Comparison of ENCODE assay signal across 9 mouse cellular contexts in the genomic region with DNA sequence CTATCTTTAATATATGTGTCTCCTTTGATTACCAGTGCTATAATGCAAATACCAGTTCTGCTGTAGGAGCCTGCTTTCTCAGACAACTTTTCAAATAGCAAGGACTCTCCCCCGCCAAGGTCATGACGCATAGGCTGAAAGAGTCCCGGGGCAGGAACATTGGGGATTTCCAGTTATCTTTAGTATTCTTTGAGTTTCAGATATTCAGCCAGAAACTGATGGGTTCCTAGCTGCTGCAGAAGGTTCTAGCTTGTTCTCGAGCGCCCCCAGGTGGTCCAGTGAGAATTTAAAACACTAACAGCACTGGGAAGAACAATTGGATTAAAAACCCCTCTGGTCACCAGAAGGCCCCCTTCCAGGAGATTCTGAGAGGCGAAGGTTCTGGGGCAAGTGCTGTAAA. TPM values are rescaled to one million over a fixed set of nuclear protein-coding genes. Genes with fewer than 3 reads are reported as not detected.
A peak's percentile ranks its signal among the peaks of the same experiment; 100 is the strongest.
DNase-seq lines count a peak whose midpoint lies in the region; ATAC-seq and TF ChIP-seq lines count a peak whose summit lies in the region.
"Had no signal": no experiment of that assay in that cellular context is flagged by ENCODE, and none has a peak within 500 bp of the region (broad histone marks: within the 10 kb centered on the region; RNA-seq: fewer than 3 reads in every experiment).

No protein-coding gene starts in this region.

- intact Hi-C loops in gastrocnemius, adult 2 months (cut with DNase I), result no loop called here
- intact Hi-C loops in left cerebral cortex, postnatal 10 days (cut with DNase I), result no loop called here

- no peak overlapping the region for H3K27ac ChIP-seq in kidney, embryonic 15.5 days
- H3K27ac ChIP-seq in gastrocnemius, adult 2 months, result no peak overlapping the region
- H3K27ac ChIP-seq: midbrain, embryonic 12.5 days had no signal

- peak; percentile 71 for TF ChIP-seq CTCF in gastrocnemius, adult 2 months (IDR thresholded peaks at IDR 0.05)

- whole genome bisulfite sequencing in kidney, embryonic 15.5 days, result 37% methylated on average over 6 of the region's 6 CpGs

- H3K27me3 ChIP-seq in kidney, embryonic 15.5 days, result no peaks in the 10 kb centered on the region
- H3K27me3 ChIP-seq: midbrain, embryonic 12.5 days had no signal

- H3K36me3 ChIP-seq in kidney, embryonic 15.5 days, result peaks cover 59% of the 10 kb centered on the region
- H3K36me3 ChIP-seq: midbrain, embryonic 12.5 days had no signal

- H3K4me3 ChIP-seq in kidney, embryonic 15.5 days (replicated peaks), result no peak overlapping the region
- H3K4me3 ChIP-seq in gastrocnemius, adult 2 months, result no peak overlapping the region
- H3K4me3 ChIP-seq: midbrain, embryonic 12.5 days had no signal

- H3K9me3 ChIP-seq in kidney, embryonic 15.5 days (replicated peaks), result no peaks in the 10 kb centered on the region
- H3K9me3 ChIP-seq: midbrain, embryonic 12.5 days had no signal

- H3K4me1 ChIP-seq in kidney, embryonic 15.5 days, result no peaks in the 10 kb centered on the region
- H3K4me1 ChIP-seq: midbrain, embryonic 12.5 days had no signal

- no peak overlapping the region for H3K9ac ChIP-seq in kidney, embryonic 15.5 days
- H3K9ac ChIP-seq: midbrain, embryonic 12.5 days had no signal

- H3K4me2 ChIP-seq in kidney, embryonic 15.5 days, result no peak overlapping the region
- H3K4me2 ChIP-seq: midbrain, embryonic 12.5 days had no signal

- no peak for ATAC-seq in kidney, embryonic 15.5 days (replicated peaks; ENCODE audit: low FRiP score)

- peak; percentile 54 for DNase-seq in kidney, adult 9 months
- peak; percentile 26 for DNase-seq in MEL-GATA-1-ER (ENCODE audit: extremely low read depth, low read depth)
- DNase-seq in c-Kit-positive CD71-negative TER-119-negative erythroid progenitor cells, embryonic 14.5 days (ENCODE audit: low read depth), result peak; percentile 66
- DNase-seq in gastrocnemius, adult 2 months, result peak; percentile 68
- DNase-seq in left cerebral cortex, postnatal 10 days (ENCODE audit: extremely low spot score in 1 of 2, low spot score in 2 of 2), result peak; percentile 56 to 77
- DNase-seq in ovary, postnatal 14 days (ENCODE audit: low spot score), result peak; percentile 37
- peak; percentile 67 for DNase-seq in urinary bladder, postnatal 25 days (ENCODE audit: low spot score)

RNA-seq across cellular contexts. Expression of gene Pdk1, which starts 35.2 kb away (rescaled TPM):
- 44.4 and 45.2 TPM in 2 replicates for polyA plus RNA-seq in kidney, embryonic 15.5 days (2015; fragmentation: Nextera tagmentation; extraction: Ambion mirVana)
- 10 to 100 TPM; 52.2 to 85.3 TPM for total RNA-seq in gastrocnemius, adult 2 months (2021)
- 10 to 100 TPM; 31.8 to 34.8 TPM for total RNA-seq in left cerebral cortex, postnatal 10 days (2021)
